Mouse (Mus musculus) liver, embryonic 14.5 days (tissue): ENCODE measurements around the gene Il22ra2.

ENCODE experiments used
- CTCF ChIP-seq: IDR thresholded peaks from 2 replicates; pipeline ENCODE4 v1.5.1; 2016; ENCODE audit warnings: antibody characterized with exemption, low read depth, control low read depth
- EP300 ChIP-seq: IDR thresholded peaks from 2 replicates; pipeline ENCODE4 v1.6.1; 2016; ENCODE audit warnings: antibody characterized with exemption, low read depth

GRCm38 (mm10) chr10:19581844-19582582, 39.8 kb upstream of the Il22ra2 start:
- TF ChIP-seq CTCF (no peak), EP300 (no peak)
